Mouse (Mus musculus) gastrocnemius, postnatal 4 days (tissue): ENCODE results near the gene Map2. TPM values are rescaled to one million over a fixed set of nuclear protein-coding genes. Genes with fewer than 3 reads are reported as not detected.
A peak's percentile ranks its signal among the peaks of the same experiment; 100 is the strongest.

Experiments
- DNase-seq, 2 experiments: peaks; one replicate each; pipeline ENCODE4 v3.0.0; 2021 to 2022; ENCODE audit warnings: low spot score in 2 of 2, mixed read lengths in 2 of 2
- total RNA-seq, 2 experiments: library from RNA; stranded (reverse); gene quantifications; 2 replicates each; pipeline ENCODE4 v1.2.3; 2021

The Map2 gene
- total RNA-seq, 2 experiments from 2014 or later: 14.5 to 16.8 TPM

DNA sequence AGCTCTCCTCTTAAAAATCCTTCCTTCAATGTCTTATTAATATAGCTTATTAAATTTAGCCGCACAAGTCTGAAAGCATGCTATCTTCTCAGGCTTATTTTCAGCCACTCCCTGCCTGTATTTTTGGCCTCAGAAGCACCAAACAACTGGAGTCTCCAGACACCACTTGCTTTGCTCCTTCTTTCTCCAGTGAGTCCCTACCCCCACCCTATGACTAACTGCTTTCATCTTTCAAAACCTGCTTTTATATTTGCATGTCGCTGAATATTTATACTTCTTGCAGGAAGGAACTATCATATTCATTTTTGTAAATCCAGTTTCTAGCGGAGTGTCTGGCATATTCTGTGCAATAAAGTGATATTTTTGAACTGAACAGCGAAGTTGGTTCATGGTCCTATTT, 21.6 kb downstream of the Map2 start:
- DNase-seq: no peak

DNA sequence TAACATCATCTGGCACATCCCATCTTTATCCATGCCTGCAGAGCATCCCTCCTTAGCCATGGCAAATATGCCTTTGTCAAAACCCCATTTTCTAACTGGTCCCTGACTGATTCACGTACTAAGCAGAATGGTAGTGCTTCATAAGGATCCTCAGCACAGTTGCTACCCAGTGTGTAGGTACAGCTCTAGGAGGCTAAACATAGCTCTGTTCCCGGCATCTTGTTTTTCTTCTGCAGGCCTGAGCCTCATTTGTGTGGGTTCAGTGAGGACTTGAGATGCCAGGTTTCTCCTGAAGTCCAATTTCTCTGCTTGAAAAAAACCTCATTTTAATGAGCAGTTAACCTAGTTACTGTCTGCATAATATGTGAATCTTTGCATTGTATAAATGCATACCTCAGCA, 30.4 kb downstream of the Map2 start:
- no peak for DNase-seq

DNA sequence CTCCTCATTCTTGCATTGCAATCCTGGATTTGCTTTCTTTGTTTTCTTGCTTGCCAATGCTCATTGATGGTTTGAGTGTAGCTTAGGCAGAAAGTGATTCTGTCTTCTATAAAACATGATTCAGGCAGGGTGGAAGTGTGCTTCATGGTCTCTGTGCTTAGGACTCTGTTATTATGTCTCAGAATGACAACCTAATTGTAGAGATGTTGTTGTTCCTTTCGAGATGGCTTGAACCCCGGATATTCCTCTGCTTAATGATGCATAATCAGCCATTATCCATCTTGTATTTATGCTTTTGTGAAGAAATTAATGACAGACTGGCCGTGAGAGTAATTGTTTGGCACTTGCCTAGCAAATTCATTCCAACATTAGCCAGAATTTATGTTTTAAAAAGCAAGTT, 31.8 kb downstream of the Map2 start:
- DNase-seq: no peak

DNA sequence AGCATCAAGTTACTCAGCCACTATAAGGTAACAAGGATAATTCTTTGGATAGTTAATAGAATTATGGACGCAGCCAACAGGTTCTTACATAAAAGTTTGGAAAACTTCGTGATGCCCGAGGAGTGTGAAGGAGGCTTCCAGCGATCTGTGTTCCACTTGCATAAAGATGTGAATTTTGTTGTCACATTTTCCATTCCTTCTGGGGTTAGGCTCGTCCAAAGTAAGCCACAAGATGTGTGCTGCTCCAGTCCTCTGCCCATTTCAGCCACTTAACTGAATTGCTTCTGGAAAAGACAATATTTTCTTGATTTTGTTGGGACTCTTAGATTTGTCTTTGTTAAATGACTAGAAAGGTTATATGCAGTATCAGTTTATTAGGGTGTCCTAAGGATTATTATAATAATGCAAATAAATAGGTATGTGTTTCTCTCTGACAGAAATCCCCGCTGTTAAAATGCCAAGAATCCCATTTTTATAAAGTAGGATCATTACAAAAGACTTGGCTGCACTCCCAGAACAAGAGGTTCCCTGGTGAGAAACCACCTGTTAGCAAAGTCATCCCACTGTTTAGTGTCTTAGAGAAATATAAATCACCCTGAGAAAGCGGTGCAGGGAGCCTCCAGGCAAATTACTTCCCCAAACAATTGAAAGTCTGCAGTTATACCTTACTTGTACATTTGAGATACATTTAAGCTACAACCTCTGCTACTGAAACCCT, 36.2 kb downstream of the Map2 start:
- no peak for DNase-seq

DNA sequence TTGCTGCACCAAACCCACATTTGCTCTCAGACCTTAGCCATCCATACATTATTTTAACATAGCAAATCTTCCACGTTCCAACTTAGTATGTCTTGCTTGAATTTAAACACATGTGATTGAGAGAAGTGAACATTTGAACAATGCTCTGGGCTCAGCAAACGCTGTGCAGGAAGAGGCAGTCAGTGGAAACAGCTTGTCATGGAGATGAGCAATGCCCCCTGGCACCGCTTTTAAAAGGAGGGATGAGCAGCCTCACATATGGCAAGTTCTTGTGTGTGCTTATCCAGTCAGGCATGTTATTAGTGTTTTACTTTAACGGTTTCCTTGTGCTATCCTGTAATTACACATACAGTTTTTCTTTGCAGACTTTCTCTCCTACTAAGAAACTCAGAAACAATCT, 46.4 kb downstream of the Map2 start:
- DNase-seq: no peak

DNA sequence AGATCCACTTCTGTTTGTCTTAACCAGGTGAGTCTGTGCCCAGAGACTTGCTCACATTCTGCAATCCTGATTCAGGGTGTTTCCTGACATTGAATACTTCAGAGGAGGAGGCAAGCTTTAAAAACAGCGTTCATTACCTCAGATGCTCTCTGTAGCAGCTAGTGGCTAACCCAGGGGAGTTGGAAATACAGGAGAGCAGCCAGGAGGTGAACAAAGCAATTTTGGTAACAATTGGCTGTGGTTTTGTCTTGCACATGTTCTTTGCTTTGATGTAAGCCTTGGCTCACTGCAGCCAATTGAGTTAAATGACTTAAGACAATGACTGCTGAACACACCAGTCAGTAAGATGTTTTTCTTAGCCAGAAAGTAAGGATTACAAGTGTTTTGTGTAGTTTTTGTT, 48.3 kb downstream of the Map2 start:
- no peak for DNase-seq

DNA sequence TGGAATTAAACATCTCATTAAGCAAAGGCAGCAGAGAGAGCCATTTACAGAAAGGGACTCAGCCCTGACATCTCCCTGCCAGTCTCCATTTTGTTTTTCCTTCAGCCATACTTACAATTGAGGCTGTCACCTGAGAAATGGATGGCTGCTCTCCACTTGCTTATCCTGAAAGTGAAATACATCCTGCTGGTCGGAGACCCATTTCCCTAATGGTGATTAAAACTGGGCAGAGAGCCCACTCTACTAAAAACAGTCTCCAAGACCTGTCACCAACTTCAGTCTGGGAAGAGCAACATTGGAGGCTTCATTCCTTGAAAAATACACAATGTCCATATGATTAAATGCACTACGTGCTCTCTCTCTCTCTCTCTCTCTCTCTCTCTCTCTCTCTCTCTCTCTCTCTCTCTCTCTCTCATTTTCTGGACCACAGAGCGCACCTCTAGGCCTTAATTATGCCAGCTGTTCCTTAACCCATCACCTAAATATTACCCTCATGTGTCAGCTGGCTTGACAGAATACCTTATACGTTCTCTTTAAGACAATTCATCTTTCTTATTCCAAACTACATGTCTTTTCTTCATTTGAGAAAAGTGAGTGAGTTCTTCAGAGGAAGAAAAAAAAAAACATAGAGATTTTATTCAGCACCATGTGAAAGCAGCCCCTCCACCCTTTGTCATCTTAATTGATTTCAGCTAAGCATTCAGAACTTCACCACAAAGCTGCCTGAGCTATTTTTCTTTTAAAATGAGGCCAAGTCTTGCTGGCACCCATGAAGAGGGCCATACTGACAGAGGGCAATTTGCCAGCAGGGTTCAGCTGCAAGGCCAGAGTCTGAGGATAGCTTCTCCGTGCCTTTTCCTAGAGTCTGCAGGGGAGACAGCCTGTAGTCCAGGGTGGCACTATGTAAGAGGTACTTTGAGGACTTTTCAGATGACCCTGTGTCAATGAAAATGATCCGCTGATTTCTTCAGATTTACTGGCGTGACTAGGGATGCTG, 51.6 kb downstream of the Map2 start:
- peak in 1 of 2 experiments; percentile 19 for DNase-seq

DNA sequence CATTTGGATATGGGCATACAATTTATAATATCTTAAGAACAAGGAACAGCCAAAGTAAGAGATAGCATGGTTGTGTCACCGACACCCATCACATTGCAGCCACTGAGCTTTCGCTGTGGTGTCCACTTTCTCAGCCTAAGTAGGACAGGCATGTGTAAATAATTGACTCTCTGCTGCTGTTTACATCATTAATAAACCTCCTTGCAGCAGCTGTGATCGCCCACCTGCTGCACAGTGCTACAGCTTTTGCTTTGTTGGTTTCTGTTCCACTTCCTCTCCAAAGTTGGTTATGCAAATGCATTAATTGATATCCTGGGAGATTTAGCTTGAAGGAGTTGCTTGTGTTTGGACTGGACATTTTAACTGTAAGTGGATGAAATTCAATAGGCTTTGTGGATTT, 53.1 kb downstream of the Map2 start:
- no peak for DNase-seq

DNA sequence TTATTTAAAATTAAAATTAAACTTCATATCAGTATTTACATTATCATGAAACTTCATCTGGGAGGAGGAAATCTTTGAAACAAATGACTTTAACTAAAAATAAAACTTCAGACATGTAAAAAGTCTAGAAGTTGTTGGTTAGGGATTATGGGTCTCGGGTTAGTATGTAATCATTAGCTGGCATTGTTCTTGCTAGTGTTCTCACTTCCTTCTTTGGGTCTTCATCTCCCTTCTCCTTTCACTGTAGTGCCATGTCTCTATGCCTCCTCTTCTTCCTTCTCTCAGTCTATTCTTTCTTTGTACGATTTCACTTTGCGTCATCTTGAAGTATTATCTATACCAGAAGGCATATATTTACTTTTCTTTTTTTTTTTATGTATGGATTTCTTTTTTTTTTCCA, 55.3 kb downstream of the Map2 start:
- no peak for DNase-seq

DNA sequence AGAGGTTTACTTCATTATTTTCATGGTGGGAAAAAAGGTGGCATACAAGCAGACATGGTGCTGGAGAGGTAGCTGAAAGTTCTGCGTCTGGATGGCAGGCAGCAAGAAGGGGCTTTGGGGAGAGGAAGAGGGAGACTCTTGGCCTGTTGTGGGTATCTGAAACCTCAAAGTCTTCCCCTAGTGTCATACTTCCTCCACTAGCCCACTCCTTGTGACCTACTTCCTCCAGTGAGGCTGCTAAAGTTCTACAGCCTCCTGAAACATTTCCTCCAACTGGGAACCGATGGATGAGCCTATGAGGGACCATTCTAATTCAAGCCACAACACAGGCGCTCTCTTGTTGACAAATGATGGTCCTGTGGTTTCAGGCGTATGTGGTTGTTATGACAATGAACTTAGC, 56.9 kb downstream of the Map2 start:
- DNase-seq: no peak

DNA sequence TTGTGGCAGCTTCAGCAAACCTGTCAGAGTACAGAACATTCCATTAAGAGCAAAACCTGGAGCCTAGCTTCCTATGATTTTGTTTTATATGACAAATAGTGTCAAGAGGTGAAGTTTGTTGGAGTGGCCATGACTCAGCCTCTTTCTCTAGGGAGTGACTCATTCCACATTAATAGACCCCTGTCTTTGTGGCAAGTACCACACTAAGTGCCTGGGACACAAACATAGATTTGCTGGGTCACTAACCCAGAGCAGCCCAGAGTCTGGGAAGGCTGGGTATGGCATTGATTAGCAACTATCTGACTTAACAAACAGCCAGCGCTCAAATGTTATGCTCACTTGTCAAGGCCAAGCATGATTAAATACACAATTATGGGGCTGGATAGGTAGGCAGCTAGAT, 69.8 kb downstream of the Map2 start:
- DNase-seq: no peak

DNA sequence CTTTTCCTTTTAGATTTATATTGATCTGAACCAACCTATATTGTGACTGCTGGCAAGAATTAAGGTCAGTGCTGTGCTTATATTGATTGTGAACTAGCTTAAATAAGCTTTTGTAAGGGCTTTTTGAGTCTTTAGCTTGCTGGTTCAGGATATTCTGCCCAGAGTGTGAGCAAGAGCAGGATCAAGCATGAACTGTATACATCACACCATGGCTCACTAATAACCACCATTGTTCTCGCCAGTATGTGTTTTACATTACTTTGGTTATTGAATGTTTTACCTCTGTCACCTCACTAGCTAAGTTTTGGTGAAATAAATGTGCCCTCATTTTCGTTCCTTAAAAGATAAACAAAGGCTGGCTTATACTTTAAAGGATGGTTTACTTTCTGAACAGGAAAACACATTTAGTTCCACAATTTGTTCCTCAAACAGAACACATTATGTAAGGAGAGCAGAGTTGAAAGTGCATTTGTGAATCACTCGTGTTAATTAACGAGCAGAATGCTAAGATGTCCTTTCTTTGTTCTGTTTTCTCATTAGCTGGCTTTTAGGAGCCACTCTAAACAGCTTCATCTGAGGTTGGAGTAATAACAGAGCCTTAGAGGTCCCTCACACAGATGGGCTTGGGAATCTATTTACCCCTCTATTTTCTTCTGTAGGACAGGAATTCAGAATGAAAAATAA, 76.7 kb downstream of the Map2 start:
- DNase-seq: no peak

DNA sequence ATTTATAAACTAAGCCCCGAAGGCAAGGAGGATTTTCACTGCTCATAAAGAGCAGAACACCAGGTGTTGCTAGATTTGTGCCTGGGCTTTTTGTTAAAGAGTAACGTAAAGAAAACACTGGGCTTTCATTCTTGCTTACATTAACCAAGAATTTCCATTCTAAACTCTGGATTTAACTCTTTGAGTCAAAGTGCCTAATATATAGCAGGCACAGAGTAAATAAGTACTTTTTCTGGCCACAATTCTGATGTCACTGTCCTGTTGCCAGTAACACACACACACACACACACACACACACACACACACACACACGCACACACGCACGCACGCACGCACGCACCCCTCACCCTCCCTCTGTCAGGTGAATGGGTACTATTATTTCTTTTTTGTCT, 77.3 kb downstream of the Map2 start:
- no peak for DNase-seq

DNA sequence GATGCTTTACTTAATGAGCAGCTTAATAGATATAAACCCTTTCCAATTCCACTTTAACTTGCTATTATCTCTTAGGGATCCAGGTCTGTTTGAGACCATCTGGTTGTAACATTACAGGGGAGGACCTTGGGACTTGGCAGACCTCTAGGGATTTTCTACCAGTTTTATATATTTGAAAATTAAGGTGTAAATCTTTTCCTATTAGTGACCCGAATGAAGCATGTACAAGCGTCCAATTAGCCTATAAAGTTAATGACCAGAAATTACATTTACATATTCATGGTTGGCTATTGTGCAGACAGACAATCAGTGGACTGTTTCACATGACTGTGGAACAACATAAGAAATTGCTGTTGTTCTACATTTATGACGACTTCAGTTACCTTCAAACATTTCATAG, 88.1 kb downstream of the Map2 start:
- DNase-seq: no peak

DNA sequence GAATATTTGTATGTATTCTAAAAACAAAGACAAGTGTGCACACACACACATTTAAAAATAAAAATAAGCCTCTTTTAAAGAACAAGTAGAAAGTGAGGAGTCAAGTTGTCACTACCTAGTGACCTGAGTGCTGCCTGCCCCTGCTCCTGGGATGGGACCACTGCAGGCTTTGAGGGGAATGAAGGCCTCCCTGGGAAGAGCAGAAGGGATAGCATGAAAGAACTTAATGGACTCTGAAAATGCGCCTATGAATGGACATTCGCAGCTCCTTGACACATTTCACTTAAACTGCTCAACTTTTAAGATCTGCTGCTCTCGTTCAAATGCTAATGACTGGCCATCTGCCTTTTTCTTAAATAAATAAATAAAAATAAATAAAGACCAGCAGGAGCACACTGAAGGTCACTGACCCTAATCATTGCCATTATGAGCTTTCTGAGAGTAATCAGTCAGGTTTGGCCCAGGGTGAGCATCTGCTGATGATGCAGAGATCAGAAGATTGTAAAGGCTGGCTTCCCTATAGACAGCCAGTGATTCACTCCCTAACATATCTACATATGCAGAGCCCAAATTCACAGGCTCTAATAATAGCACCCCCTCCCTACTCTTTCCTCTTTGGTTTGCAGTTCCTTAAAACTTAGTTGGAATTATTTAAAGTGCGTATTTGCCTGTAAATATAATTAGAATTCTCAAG, 91.3 kb downstream of the Map2 start:
- no peak for DNase-seq

DNA sequence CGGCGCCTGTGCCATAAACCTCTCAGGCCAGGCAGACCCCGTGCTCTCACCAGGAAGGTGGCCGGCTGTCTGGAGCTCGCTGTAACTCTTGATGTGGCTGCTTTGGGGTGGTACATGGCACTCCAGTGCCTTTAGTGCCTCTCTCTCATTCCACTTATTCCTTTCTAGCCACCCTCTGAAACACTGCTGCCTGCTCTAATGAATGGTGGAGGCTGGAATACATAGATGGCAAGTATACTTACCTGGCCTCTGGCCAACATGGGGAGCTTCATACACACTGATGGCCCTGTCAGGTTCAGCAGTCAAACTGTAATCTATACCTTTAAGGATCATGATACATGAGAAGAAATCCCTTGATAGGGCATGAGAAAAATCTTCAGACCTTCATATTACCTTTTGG, 102.6 kb downstream of the Map2 start:
- no peak for DNase-seq

DNA sequence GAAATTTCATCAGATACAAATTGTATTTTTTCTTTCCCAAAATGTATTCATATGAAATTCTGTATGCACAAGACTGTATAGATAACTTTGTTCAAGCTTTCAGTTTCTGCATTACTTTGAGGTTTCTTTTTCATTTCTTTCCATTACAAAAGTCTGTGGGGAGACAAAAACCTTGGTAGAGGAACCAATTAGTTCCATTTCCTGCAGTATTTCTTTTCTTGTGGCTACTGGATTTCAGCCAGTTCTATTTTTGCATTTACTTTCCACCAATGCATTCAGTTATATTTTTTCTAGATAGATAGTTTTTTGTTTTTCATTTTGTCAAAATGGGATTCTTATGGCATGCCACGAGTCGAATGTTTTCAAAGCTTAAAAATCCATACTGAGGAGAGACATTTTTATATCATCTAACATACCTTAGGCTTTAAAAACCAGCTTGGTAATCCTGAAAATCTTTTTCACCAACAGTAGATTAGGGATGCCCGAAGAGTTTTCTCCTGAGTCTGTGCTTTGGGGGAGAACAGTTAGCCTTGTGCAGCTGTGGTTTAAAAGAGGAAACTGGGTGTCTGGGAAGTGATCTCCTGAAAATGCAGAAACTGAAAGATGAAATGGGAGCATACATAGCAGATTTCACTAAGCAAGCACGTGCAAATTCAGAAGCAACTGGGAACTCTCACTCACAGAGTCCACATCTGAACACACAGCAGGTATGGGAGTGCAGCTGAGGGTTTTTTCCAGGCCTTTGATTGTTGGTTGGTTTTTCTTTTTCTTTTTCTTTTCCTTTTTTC, 104.3 kb downstream of the Map2 start:
- no peak for DNase-seq

DNA sequence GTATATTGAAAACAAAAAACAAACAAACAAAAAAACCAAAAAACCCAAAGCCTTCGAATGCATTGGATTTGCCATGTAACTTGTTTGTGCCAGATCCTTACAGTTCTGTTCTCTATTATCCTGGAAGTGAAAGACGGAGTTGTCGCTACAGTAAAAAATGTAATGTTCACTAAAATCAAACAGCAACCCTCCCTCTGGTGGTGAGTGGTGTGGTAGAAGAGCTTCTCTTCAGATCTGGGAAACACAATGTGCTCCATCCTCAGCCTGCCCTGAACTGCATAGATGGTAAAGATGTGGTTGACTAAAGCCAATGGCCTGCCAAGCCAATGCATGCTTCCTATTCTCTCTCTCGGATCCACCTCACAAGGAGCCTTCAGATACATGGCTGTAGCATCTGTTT, 105.1 kb downstream of the Map2 start:
- DNase-seq: no peak

DNA sequence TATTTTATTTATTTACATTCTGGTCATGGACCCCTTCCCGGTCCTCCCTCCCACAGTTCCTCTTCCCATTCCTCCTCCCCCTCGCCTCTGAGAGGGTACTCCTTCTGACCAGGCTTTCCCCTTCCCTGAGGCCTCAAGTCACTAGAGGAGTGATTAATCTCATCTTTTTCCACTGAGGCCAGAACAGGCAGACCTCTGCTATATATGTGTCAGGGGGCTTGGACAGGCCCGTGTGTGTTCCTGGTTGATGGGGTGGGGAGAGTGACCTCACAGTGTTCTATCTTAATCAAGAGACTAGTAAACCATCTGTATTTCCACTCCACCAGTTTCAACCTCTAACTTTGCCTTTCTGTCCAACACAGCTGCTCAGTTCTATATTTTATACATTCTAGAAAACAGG, 107.4 kb downstream of the Map2 start:
- DNase-seq: no peak

DNA sequence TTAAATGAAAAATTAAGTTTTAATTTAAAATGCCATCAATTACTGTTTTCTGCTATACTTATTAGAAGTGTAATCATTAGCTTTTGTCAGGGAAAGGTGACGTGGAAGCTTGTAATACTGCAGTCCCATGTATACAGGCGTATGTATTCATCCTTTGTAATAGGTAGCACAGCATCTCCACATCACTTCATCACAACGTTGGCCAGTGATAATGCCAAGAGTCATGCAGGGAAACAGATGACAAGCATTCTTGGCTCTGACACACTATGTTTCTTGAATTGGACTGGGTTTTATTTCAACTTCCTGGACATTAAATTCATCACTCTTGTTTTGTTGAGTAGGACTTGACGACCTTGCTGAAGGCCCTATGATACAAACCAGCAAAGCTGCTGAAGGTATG, 113.9 kb downstream of the Map2 start:
- DNase-seq: no peak
